Mouse (Mus musculus): Measurements from ENCODE around the gene Fam19a5. TPM values are rescaled to one million over a fixed set of nuclear protein-coding genes. Genes with fewer than 3 reads are reported as not detected.

Gene Fam19a5
- total RNA-seq, 4 experiments from 2014 or later: 4.7 to 6.3 (median 5.6) TPM

DNA sequence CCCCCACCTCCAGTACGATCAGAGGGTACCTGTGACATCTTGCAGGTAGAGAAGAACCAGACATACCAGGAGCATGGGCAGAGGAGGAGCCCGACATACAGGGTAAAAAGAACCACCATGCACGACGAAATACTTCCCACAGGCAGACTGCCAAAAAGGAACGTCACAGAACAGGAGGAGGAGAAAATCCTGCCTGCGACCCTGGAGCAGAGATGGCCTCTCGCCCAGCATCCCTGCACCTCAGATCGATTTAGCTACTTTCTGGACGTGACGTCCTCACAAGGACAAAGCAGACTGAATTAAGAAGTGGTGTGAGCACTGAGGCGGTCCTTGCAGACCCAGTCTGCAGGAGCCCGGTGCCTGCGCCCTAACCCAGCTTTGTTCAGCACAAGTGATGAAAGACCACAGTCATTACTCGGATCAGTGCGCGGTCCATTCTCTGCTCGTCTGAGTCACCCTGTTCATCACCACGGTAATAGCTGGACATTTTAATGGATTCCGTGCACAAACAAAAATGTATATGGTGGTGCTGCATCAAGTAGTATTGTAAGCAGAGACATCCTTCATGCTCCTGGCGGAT lies 182.6 kb downstream of the Fam19a5 start:
- DNase-seq (ENCODE audit: low spot score): no peak

DNA sequence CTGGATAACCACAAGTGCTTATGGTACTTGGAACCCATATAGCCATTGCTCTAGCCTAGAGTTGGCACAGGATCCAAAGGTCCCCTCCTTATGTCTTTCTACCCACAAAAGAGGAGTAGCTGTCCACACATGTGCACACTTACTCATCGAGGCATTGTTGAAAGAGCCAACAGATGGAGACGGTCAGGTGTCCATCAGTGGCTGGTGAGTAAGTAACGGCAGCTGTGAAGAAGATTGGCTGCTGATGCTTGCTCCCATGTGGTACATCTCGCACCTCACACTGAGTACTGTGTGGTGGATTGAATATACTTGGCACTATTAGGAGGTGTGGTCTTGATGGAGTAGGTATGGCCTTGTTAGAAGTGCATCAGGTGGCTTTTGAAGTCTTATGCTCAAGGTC lies 192.2 kb downstream of the Fam19a5 start:
- no peak for DNase-seq (ENCODE audit: low spot score)

DNA sequence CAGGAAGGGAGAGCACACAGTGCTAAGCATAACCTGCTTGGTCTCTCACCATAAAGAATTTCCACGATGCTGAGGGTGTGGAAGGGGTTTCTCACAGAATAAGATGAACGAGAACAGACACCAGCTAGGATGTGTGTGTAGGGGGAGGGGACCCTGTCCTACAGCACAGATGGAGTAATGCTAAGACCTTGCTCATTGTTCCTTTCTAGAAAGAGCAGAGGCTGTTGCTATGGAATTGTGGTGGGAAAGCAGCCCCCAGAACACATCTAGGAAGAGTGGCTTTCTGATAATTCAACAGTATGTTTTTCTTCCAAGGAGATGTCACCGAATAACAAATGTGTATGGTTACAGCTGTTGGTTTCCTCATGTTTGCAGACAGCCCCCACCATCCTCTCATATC lies 211.4 kb downstream of the Fam19a5 start:
- DNase-seq (ENCODE audit: low spot score): no peak

DNA sequence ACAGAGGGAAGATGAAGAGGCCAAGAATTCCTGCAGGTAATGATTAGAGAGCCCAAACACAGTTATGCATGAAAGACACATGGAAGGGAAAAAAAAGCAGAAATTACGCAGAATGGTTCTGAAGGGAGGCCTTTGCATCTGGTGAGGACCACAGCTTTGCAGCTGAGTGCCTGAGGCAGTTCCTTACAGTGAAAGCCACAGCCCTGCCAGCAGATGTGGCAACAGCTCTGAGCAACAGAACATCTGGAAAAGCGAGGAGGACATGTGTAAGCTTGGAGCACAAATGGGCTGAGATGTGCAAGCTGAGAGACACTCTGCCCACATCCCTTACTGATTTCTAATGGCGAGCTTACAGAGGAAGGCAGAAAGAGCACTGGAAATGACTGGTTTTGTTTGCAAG lies 221.8 kb downstream of the Fam19a5 start:
- no peak for DNase-seq (ENCODE audit: low spot score)

DNA sequence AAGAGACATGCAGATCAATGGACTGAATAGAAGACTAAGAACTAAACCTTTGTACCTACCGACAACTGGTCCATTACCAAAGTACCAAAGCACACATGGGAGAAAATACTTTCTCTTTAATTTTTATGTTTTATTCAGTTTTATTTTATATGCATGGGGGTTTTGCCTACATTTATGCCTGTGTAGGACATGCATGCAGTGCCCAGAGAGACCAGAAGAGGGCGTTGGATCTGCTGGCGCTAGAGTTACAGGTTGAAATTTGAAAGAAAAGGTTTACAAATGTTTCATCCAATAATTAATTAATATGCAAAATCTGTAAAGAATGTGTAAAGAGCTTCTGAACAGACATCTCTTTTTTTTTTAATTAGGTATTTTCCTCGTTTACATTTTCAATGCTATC lies 229.9 kb downstream of the Fam19a5 start:
- DNase-seq (ENCODE audit: low spot score): no peak

DNA sequence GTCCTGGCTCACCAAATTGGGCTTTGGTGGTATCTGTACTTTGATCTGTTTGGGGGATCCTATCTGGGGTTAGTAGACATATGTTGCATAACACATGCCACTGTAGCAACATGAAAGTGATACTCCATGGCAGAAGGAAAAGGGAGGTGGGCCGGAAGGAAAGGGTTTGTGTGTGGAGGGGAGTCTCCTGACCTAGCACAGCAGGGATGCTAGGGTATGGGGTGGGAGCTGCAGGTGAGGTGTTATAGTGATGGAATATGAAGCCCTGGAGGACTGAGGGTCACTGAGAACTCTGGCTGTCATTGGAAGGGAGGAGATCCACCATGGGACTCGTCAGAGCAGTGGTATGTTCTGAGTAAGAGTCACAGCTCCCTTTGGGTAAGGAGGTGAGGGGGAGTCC lies 239.2 kb downstream of the Fam19a5 start:
- no peak for DNase-seq (ENCODE audit: low spot score)

DNA sequence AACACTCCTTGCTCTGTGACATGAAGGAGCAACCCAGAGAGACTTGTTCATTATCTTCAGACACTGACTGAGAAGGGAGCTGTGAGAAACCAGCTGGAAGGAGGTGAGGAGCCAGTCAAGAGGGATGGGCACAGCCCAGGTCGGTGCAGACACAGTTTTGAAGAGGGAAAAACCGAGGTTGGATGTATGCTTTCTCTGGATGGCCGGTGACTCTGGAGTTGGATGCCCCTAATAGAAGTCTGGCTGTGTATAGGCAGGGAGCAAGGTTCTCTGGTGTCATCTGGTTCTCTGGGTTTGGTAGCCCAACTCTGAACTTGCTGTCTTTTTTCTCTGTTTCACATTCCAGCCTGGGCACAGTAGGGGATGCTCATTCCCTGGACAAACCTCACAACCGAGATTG lies 245.6 kb downstream of the Fam19a5 start:
- DNase-seq (ENCODE audit: low spot score): no peak

DNA sequence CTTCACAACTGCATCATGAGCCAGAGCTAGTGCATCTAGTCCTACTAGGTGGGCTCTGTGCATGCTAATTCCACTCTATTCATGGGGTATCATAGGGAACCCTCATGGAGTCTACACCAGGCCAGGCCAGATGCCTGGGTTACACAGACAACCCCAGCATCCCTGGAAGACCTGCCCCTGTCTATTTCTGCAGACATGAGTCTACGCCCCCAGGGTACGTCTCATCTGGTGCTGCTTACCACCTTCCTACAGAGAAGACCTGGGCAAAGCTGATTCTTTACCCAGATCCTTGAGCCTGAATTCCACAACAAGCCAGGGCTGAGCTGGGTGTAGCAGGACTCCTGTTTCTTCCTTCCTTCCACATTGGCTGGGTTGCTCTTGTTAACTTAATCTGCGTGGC lies 249.6 kb downstream of the Fam19a5 start:
- DNase-seq (ENCODE audit: low spot score): no peak

DNA sequence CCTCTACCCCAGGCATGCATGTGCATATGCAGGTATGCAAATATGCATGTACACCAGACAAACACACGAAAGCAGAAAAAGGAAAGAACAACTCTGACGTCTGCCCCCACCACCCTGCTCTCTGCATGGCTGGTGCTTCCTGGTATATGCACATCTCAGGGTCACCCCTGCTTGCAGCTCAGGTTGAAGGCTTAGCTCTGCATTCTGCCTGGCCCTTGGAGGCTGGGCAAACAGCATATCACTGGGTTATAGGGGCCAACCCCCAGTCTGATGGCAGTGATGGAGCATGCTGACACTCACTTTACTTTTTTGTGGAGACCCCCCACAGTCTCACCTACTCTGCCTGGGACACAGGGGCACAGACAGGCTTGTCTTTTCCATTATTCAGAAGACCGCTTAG lies 252.5 kb downstream of the Fam19a5 start:
- no peak for DNase-seq (ENCODE audit: low spot score)

Small RNAs within 50 kb of the gene (microRNA-seq; reads per million reads assigned to microRNA genes)
- gene Mir6393: not detected
